Mouse (Mus musculus): Measurements from ENCODE around the gene Adap2.
A peak's percentile ranks its signal among the peaks of the same experiment; 100 is the strongest.
"Not testable (repeated sequence)": the region's sequence is repeated elsewhere in the genome, so short reads cannot be mapped to it uniquely, and the experiment has no call there.

Gene Adap2

DNA sequence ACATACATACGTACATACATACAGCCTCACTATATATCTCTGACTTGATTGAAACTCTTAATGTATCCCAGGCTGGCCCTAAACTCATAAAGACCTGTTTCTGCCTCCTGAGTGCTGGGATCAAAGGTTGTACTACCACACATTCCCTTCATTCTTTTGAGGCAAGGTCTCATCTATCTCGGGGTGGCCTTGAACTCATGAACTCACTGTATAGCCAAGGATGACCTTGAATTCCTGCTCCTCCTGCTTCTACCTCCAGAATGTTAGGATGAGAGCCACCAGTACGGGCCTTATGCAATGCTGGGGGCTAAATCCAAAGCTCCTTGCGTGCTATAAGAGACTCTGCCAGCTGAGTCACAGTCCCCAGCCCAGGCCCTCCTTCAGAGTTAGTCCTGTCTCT is 7.1 kb downstream of the Adap2 start:
- no peak for DNase-seq (ENCODE audit: extremely low spot score)

DNA sequence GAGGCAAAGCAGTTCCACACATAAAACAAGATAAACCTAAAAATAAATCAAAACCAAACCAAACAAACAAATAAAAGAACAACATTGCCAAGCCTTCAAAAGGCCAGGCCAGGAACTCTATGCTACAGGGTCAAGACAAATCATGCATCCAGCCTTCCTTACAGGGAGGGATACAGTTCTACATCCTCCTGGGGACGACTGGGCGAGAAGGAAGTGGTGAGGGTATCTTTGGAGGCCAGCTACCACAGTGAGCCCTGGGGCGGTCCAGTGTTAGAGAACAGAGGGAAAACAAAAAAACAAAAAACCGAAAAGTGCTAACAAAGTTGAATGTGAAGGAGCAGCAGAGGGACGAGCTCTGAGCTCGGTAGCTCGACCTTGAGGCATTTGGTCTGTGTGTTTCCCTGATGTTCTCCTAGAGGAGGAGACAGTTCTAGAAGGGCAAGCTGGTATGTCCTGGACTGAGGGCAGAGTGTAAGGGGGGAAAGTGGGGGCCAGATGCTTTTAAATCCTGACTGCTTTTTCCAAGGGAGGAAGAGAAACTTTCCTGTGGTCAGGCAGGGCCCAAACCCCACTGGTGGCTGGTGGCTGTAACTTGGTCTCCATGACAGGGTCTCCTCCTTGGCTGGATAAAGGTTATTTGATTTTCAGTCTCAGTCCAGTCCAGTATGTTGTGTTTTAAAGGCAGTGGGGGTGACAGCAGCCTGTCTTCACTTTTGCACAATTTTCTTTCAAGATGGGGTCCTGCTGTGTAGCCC is 9.6 kb downstream of the Adap2 start:
- no peak for DNase-seq (ENCODE audit: extremely low spot score)

DNA sequence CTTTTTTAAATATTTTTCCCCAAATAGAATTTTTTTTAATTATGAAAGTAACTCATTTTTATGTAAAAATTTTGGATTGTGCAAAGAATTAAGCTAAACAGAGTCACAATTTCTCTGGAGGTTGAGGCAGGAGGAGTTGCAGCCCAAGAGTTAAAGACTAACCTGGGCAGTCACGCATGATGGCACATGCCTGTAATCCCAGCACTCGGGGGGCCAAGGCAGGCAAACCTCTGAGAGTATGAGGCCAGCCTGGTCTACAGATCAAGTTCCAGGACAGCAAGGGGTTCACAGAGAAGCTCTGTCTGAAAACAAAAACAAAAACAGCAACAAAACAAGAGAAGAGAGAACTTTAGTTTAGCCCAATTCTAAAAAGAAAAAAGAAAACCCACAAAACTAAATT is 10.3 kb downstream of the Adap2 start:
- DNase-seq (ENCODE audit: extremely low spot score): no peak

GRCm38 (mm10) chr11:80168121-80168520 is 14.2 kb downstream of the Adap2 start:
- DNase-seq (ENCODE audit: extremely low spot score): no peak

DNA sequence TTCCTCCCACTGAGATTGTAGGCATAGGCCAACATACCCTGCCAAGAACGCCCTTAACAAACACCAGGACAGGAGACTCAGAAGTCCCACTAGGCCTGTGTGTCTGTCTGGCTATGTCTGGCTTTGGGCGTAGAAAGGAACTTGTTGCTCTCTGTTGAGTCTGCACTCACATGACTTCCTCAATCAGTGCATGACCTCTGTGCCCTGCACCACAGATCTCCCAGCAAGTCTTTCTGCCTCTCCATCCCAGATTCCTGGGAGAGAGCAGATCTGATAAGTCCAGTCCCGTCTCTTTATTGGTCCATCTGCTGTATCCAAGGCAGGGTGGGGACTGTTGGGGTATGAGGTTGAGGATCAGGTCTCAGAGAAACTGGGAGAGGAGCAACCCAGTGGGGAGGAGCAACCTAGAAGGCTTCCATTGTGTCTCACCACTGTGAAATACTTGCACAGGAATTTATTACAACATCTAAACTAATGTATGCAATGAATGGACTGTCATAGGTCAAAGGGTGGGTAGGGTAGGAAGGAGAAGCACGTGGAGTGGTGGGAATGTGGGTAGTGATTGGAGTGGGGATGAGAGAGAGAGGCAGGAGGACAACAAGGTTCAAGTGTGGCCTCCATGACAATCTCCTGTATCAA is 14.8 kb downstream of the Adap2 start:
- DNase-seq (ENCODE audit: extremely low spot score): no peak

DNA sequence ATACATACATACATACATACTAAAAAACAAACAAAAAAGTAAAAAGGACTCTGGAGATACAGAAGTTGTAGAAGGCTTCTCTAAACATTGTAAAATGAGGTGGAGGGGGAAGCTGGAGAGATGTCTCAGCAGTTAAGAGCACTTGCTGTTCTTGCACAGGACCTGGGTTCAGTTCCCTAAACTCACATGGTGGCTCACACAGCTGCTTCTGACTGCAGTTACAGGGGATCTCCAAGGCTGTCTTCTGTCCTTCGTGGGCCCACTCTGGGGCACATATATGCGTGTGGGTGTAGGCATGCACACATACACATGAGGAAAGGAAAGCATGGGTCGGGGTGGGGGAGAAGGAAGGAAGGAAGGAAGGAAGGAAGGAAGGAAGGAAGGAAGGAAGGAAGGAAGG is 15.7 kb downstream of the Adap2 start:
- DNase-seq (ENCODE audit: extremely low spot score): no peak

GRCm38 (mm10) chr11:80170351-80170750 is 16.4 kb downstream of the Adap2 start:
- DNase-seq (ENCODE audit: extremely low spot score): no peak

DNA sequence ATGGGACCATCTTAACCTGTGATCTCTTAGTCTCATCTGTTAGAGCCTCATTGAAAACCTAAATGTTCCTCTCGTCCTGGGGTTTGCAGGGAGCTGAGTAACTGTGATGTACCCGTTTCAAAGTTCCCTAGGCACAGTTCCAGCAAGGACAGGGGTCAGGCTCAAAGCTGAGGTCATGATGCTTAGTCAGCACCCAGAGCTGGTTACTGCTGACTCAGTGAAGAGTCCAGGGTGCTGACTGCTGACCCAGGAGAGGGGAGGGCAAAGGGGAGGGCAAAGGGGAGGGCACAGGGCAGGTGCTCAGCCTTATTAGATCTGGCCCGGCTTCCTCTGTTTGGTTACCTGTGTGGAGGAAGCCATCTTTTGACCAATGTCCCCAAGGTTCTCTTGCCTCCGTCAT is 18.0 kb downstream of the Adap2 start:
- DNase-seq (ENCODE audit: extremely low spot score): no peak

DNA sequence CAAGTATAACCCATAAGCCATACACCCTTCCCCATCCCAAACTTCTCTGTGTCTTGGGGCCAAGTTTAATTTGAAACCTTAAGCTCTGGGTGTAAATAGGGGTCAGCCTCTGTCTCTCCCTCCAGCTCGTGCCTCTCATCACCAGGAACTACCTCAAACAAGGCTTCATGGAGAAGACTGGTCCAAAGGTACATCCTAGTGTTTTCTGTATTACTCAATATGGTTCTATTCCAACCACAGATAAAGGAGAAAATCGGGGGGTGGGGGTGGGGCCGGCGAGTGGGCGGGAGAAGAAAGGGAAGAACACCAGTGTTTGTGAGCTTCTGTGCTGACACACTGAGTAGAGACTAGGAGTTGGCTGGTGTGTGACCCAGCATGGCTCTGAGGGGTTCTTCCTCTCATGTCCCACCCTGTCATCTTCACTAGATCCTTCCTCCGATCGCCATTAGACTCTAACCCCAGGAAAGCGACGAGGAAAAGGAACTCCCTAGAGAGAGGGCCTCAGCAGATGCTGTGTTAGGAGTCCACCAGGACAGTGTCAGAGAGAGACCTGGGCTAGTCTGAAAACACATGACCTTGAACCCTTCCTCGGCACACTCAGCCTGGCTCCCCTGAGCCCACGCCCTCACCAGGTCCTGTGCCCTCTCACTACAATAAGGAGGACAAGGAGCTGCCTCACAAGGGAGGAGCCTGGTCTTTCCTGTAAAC is 20.2 kb downstream of the Adap2 start:
- no peak for DNase-seq (ENCODE audit: extremely low spot score)

DNA sequence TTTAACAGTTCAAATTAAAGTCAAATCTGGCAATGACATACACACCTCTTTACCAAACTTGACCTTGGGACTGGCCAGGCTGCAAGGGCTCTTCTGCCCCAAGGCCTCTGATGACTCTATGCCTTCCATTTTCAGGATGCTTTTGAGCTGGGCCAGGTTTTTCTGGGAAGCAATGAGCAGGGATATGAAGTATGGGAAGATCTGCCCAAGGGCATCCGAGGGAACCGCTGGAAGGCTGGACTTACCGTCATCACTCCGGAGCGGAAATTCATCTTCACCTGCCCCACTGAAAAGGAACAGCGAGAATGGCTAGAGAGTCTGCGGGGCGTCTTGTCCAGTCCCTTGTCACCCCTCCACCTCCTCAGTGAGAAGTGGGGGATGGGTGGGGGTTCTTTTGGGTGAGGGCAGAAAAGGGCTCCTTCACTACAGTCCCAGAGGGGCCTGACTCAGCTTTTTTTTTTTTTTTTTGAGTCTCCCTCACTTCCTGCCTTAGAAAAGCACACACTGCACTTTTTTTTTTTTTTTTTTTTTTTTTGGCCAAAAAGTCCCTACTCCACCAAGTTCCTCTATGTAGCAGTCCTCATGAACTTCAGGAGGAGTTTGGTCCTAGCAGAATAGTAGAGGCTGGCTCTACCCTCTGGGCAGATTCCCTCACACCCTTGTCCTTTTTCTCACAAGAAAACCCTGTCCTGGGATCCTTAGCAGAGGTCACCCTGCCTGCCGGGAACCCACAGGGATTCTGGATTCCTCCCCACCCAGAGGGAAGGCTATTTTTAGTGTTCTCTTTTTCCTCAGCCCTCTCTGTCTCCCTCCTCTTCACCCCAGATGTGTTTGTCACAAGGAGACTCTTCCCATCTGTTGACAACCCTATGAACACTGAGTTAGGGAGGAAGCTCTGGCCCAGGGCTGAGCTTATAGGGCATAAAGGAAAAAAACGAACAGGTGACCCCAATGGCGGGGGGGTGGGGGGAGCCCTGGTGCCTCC is 23.3 kb downstream of the Adap2 start:
- DNase-seq (ENCODE audit: extremely low spot score): no peak

GRCm38 (mm10) chr11:80178316-80178715 is 24.4 kb downstream of the Adap2 start:
- no peak for DNase-seq (ENCODE audit: extremely low spot score)

- no peak for DNase-seq (ENCODE audit: extremely low spot score)
These were observed 27.3 kb downstream of the Adap2 start for GRCm38 (mm10) chr11:80181021-80181749.

GRCm38 (mm10) chr11:80183054-80183704 is 29.3 kb downstream of the Adap2 start:
- DNase-seq (ENCODE audit: extremely low spot score): not testable (repeated sequence)

DNA sequence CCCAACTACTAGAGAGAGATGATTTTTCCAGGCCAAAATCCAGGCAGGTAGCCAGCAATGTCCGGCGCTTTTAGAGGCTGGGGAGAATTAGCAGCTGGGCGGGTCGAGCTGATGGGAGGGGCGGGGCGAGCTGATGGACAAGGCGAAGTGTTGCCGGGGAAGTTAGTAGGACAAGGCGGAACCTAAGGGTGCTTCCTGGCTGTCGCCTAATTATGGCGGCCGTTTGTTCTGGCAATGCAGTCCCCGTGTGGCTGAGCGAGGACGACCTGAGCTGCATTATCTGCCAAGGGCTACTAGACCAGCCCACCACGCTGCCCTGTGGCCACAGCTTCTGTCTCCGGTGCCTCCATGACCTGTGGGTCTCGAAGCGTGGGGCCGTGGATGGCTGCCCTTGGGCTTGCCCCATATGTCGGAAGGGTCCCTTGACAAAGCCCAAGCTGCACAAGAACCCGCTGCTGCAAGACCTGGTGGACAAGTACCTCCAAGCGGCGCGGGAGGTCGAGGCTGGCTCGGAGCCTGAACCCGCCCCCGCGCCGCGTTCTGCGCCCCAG is 29.9 kb downstream of the Adap2 start, which contains the start of gene Rnf135:
Rnf135 (plus strand) TSS at position 147 of the 551 bp plus-strand sequence.
- DNase-seq (ENCODE audit: extremely low spot score): peak; percentile 88

- no peak for DNase-seq (ENCODE audit: extremely low spot score)
These were observed 30.7 kb downstream of the Adap2 start for GRCm38 (mm10) chr11:80184531-80185071.

DNA sequence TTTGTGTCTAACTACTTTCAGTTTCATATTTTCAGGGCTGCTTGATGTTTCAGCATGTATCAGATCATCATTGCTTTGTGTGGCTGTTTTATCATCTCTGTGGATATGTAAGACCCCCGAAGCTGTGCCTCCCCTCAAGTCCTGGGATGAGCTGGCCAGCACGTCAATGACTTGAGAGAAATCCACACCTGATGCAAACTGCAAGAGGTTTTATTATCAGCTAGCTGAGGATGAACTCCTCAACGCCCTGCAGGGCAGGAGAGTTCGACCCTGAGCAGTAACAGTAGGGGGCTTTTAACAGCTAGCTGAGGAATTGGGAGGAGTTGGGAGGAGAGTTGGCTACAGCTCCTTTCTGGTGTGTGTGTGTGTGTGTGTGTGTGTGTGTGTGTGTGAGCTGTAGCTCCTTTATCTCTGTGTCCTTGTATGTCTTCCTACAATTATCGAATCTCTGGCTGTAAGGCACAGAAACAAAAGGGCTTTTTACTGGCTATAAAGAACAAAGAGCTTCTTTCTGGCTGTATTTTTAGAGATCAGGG is 31.6 kb downstream of the Adap2 start:
- not testable (repeated sequence) for DNase-seq (ENCODE audit: extremely low spot score)

- DNase-seq (ENCODE audit: extremely low spot score): no peak
These were observed 36.4 kb downstream of the Adap2 start for GRCm38 (mm10) chr11:80190280-80190679.

DNA sequence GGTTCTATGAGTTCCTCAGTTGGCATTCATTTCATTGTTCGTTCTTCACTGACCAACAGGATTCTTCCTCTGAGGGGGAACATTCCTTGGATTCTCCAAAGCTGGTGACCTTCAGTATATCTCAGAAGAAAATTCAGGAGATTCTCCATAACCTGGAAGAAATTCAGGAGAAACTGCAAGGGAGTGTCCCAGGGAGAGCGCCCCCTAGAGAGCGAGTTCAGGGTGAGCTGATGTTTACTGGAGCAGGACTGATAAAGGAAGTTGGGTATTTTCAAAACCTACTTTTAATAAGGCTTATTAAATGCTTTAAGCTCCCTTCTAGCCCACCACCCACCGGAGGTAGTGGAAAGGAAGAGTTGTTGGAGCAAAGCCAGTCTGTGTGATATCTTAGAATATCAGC is 39.9 kb downstream of the Adap2 start:
- DNase-seq (ENCODE audit: extremely low spot score): no peak

DNA sequence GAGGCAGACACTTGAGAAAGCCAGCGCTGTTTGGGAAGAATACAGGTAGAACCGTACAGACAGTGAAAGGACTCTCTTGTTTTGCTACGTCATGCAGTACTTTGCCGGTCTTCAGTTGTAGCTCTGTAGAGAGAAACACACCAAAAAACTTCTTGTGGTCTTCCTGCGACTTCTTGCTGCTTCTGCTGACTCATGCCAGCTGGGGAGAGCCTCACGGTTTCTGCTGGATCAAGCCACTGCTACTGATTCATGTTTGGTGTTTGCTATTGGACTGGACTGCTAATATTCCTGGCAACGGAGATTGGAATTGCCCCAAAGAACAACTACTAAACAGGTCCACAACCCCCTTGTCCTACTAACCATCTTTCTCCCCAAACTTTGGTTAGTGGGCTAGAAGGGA is 42.4 kb downstream of the Adap2 start:
- DNase-seq (ENCODE audit: extremely low spot score): no peak

DNA sequence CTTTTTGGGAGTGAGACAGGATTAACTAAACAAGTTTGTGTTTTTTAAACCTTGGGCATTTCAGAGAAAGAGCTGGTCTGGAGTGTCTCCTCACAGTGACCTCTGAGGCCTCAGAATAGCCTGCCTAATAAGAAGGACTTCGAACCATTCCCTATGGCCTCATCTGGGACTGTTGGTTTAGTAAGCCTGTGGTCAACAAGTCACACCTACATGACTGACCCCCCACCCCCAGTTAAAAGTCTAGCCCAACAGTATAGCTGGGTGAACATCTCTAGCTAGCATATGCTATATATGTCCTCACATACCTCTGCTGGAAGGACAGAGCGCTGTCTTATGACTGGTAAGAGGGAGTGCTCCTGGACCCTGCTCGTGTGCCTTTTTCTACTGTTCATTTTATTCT is 45.4 kb downstream of the Adap2 start:
- DNase-seq (ENCODE audit: extremely low spot score): no peak

All from embryo, embryonic 9.5 days (tissue).